Mouse (Mus musculus): ENCODE measurements around the gene Ciz1. TPM values are rescaled to one million over a fixed set of nuclear protein-coding genes. Genes with fewer than 3 reads are reported as not detected.

Ciz1 gene
- polyA plus RNA-seq, 1 experiment from 2014 or later, result 50.6 TPM

DNA sequence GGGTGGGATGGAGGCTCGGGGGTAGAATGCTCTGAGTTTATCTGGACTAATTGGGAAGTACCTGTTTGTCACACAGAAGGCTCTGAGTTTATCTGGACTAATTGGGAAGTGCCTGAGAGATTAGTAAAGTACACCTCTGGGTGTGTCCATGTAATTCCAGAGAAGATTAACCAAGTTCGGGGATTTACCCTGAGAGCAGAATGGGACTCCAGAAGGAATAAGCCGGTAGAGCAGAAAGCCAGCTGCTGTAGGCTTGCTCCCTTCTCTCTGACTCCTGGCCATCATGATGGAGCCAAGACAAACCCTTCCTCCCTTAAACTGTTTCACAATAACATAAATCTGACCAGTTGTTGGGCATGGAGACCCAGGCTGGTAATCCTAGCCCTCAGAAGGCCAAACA lies 72.7 kb downstream of the Ciz1 start:
- H3K4me3 ChIP-seq, result no peak overlapping the region
- no peaks in the 10 kb centered on the region for H3K27me3 ChIP-seq
- 0 out of 2 replicates have a peak overlapping the region, but pooled peaks have one; percentile 7 for H3K4me2 ChIP-seq (replicated peaks)
- no peak overlapping the region for H3K9ac ChIP-seq
- peak overlapping the region; percentile 90 for H3K27ac ChIP-seq
- ATAC-seq (ENCODE audit: insufficient number of reproducible peaks, insufficient read depth, low FRiP score, low TSS enrichment), result no peak
- H3K4me1 ChIP-seq, result peaks cover 51% of the 10 kb centered on the region
- peaks cover 14% of the 10 kb centered on the region for H3K36me3 ChIP-seq
- 37% methylated on average over 3 of the region's 3 CpGs for WGBS
- no peaks in the 10 kb centered on the region for H3K9me3 ChIP-seq

DNA sequence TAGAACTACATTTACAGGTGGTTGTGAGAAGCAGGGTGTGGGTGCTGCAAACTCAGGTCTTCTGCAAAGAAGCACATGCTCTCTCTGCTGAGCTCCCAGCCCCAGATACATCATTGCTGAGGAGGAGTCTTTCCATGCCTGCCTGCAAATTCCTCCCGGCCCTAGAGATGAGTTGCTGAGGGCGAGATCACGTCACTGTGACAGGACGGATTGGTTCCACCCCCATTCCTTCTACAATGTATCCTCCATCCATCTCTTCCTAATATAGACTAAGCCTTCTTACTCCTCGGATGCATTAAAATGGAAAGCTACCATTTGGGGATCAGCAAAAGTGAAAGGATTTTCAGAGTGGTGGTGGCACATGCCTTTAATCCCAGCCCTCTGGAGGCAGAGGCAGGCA lies 73.4 kb downstream of the Ciz1 start:
- Histone ChIP-seq H3K4me2 (replicated peaks) (no peak overlapping the region), H3K4me3 (no peak overlapping the region), H3K4me1 (peaks cover 58% of the 10 kb centered on the region), H3K36me3 (peaks cover 6% of the 10 kb centered on the region; the same call in 1 of the 2 replicates), H3K27me3 (no peaks in the 10 kb centered on the region), H3K9me3 (no peaks in the 10 kb centered on the region), H3K27ac (peak overlapping the region; percentile 90; the same call in 1 of the 2 replicates), H3K9ac (no peak overlapping the region)
- ATAC-seq (ENCODE audit: insufficient number of reproducible peaks, insufficient read depth, low FRiP score, low TSS enrichment), result no peak
- 76% methylated on average over 5 of the region's 5 CpGs for WGBS

DNA sequence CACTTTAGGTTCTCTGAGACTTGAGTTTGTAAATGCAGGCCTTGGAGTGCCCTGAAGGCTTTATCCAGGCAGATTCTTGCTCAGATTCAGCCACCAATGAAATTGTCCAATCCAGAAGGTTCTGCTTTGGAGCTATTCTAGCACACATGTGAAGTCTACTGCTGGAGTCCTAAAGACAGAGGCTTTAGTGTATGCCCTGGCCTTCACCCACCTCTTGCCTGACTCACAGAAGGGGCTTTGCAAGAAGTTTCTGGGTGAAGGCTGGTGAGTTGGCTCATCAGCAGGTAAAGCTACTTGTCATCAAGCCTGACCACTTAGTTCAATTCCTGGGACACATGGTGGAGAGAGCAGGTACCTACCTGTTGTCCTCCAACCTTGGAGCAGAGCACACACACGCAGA lies 74.0 kb downstream of the Ciz1 start:
- no peak for ATAC-seq (ENCODE audit: insufficient number of reproducible peaks, insufficient read depth, low FRiP score, low TSS enrichment)
- WGBS, result 93% methylated on average over 1 of the region's 1 CpGs
- no peak overlapping the region for H3K9ac ChIP-seq
- H3K27ac ChIP-seq, result no peak overlapping the region
- no peak overlapping the region for H3K4me3 ChIP-seq
- no peaks in the 10 kb centered on the region for H3K27me3 ChIP-seq
- H3K36me3 ChIP-seq, result peaks cover 2% of the 10 kb centered on the region; the same call in 1 of the 2 replicates
- peaks cover 59% of the 10 kb centered on the region for H3K4me1 ChIP-seq
- H3K9me3 ChIP-seq, result no peaks in the 10 kb centered on the region
- H3K4me2 ChIP-seq (replicated peaks), result no peak overlapping the region

DNA sequence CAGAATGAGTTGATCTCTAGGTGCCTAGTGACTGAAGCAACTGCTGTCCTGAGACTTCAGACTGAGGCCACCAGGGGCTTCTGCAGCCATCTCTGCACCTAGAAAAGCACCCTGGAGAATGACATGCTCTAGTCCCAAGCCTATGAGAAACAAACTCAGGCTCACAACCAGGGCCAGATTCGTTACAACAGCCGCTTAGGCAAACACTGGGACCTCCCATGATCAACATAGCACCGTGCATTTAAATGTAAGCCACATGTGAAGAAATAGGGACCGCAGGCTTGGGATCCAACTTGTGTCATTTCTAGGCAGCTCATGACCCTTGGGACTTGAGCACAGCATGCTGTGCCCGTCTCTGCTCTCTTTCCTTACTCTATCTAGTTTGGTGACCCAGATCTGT lies 75.6 kb downstream of the Ciz1 start:
- Histone ChIP-seq H3K9ac (no peak overlapping the region), H3K27me3 (no peaks in the 10 kb centered on the region), H3K4me2 (replicated peaks) (peak overlapping the region; percentile 23; the same call in 1 of the 2 replicates), H3K27ac (peak overlapping the region; percentile 7; the same call in 1 of the 2 replicates), H3K4me1 (peaks cover 63% of the 10 kb centered on the region), H3K36me3 (no peaks in the 10 kb centered on the region), H3K4me3 (no peak overlapping the region), H3K9me3 (no peaks in the 10 kb centered on the region)
- ATAC-seq (ENCODE audit: insufficient number of reproducible peaks, insufficient read depth, low FRiP score, low TSS enrichment), result no peak
- 67% methylated on average over 5 of the region's 5 CpGs for WGBS

DNA sequence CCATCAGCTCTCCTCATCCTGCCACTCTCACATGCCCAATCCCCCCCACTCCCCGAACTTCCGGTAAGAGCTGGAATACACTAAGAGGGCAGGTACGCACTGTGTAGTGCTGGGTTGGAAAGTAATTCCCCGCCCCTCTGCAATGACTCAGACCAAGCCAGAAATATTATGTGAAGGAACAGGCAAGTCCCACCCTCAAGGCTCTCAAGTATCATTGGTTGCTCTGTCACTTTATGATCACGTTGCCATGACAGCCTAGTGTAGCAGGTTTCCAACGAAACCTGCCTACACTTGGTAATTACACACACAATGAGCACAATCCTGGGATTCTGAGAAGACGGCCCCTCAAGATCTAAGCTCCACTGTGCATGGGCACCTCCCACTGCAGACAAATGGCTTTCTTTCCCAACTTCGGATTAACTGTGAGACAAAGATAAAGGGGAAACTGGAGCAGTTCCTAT lies 76.2 kb downstream of the Ciz1 start:
- no peak overlapping the region for H3K4me3 ChIP-seq
- no peaks in the 10 kb centered on the region for H3K36me3 ChIP-seq
- H3K27ac ChIP-seq, result peak overlapping the region; percentile 65
- no peaks in the 10 kb centered on the region for H3K9me3 ChIP-seq
- ATAC-seq (ENCODE audit: insufficient number of reproducible peaks, insufficient read depth, low FRiP score, low TSS enrichment), result peak; percentile 19; the same call in 1 of the 2 replicates
- WGBS, result 60% methylated on average over 8 of the region's 8 CpGs
- peaks cover 57% of the 10 kb centered on the region for H3K4me1 ChIP-seq
- no peaks in the 10 kb centered on the region for H3K27me3 ChIP-seq
- no peak overlapping the region for H3K9ac ChIP-seq
- H3K4me2 ChIP-seq (replicated peaks), result peak overlapping the region; percentile 23

DNA sequence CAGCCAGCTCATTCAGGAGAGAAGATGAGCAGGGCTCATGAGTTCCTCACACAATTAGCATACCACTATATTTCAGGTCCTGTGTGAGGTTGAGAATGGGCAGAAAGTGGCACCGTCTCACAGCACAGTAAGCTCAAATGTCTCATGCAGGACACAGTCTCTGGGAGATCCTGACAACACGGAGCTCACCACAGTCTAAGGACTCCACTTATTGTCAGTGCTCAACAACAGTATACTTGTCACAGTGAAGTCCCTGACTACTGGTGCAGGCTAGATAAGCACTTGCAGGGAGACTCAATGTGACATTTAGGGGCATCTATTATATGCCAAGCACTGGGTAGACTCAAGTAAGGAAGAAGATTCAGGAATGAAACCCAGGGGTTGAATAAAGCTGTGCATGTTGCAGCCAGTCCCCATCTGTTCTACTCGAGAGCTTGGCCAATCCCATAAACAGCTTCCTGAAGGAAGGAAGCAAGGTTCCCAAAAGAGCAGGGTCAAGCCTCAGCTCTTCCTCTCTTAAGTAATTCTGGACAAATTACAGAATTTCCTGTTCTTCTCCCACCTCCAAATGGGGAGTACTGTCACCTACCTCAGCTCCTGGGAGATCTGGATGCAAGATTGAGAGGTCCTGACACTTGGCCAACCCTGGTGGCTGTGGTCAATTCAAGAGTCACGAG lies 77.2 kb downstream of the Ciz1 start:
- no peak overlapping the region for H3K4me3 ChIP-seq
- peak overlapping the region; percentile 81 for H3K4me2 ChIP-seq (replicated peaks)
- H3K9me3 ChIP-seq, result no peaks in the 10 kb centered on the region
- peak overlapping the region; percentile 65 for H3K27ac ChIP-seq
- 81% methylated on average over 4 of the region's 4 CpGs for WGBS
- H3K27me3 ChIP-seq, result no peaks in the 10 kb centered on the region
- no peaks in the 10 kb centered on the region for H3K36me3 ChIP-seq
- peaks cover 49% of the 10 kb centered on the region for H3K4me1 ChIP-seq
- no peak overlapping the region for H3K9ac ChIP-seq
- ATAC-seq (ENCODE audit: insufficient number of reproducible peaks, insufficient read depth, low FRiP score, low TSS enrichment), result no peak

Small RNAs within 50 kb of the gene (microRNA-seq; reads per million reads assigned to microRNA genes)
- gene Gm23363, result 1.3 reads per million
- 1,982 reads per million, percentile 82 among the genes with 10 or more reads in this experiment for gene Mir199b

Other genes starting within 250 kb of the Ciz1 start
- 81.8 and 83.2 TPM in 2 replicates for gene Prrc2b, start 201.2 kb upstream of the Ciz1 start, polyA plus RNA-seq (2016; fragmentation: Nextera tagmentation; extraction: Ambion mirVana)
- gene Pomt1, start 115.7 kb upstream of the Ciz1 start, polyA plus RNA-seq (2016; fragmentation: Nextera tagmentation; extraction: Ambion mirVana), result 30.2 and 32.1 TPM in 2 replicates
- gene Uck1, start 92.2 kb upstream of the Ciz1 start, polyA plus RNA-seq (2016; fragmentation: Nextera tagmentation; extraction: Ambion mirVana), result 69.9 and 81.5 TPM in 2 replicates
- gene Golga2, start 64.9 kb upstream of the Ciz1 start, polyA plus RNA-seq (2016; fragmentation: Nextera tagmentation; extraction: Ambion mirVana), result 27.4 and 29.7 TPM in 2 replicates
- 413 TPM in 2 replicates for gene Swi5, start 64.3 kb upstream of the Ciz1 start, polyA plus RNA-seq (2016; fragmentation: Nextera tagmentation; extraction: Ambion mirVana)
- 45.0 and 47.8 TPM in 2 replicates for gene Dnm1, start 1.0 kb downstream of the Ciz1 start, polyA plus RNA-seq (2016; fragmentation: Nextera tagmentation; extraction: Ambion mirVana)
- gene 1110008P14Rik, start 29.6 kb downstream of the Ciz1 start, polyA plus RNA-seq (2016; fragmentation: Nextera tagmentation; extraction: Ambion mirVana), result 53.9 and 54.6 TPM in 2 replicates
- gene Lcn2, start 35.9 kb downstream of the Ciz1 start, polyA plus RNA-seq (2016; fragmentation: Nextera tagmentation; extraction: Ambion mirVana), result 1.3 and 1.4 TPM in 2 replicates
- 36.1 and 36.9 TPM in 2 replicates for gene Ptges2, start 43.6 kb downstream of the Ciz1 start, polyA plus RNA-seq (2016; fragmentation: Nextera tagmentation; extraction: Ambion mirVana)
- gene Naif1, start 98.1 kb downstream of the Ciz1 start, polyA plus RNA-seq (2016; fragmentation: Nextera tagmentation; extraction: Ambion mirVana), result 6.1 and 6.3 TPM in 2 replicates
- 30.2 and 31.5 TPM in 2 replicates for gene Slc25a25, start 99.1 kb downstream of the Ciz1 start, polyA plus RNA-seq (2016; fragmentation: Nextera tagmentation; extraction: Ambion mirVana)
- 14.2 and 17.0 TPM in 2 replicates for gene Fam102a, start 183.0 kb downstream of the Ciz1 start, polyA plus RNA-seq (2016; fragmentation: Nextera tagmentation; extraction: Ambion mirVana)
- 110 and 113 TPM in 2 replicates for gene Dpm2, start 218.5 kb downstream of the Ciz1 start, polyA plus RNA-seq (2016; fragmentation: Nextera tagmentation; extraction: Ambion mirVana)
- gene Pip5kl1, start 222.5 kb downstream of the Ciz1 start, polyA plus RNA-seq (2016; fragmentation: Nextera tagmentation; extraction: Ambion mirVana), result 2.9 and 3.4 TPM in 2 replicates
- 0.29 TPM in 1 of 2 replicates, not detected in the other for gene 9430097D07Rik, start 223.4 kb downstream of the Ciz1 start, polyA plus RNA-seq (2016; fragmentation: Nextera tagmentation; extraction: Ambion mirVana)
- 32.7 and 36.5 TPM in 2 replicates for gene St6galnac4, start 234.8 kb downstream of the Ciz1 start, polyA plus RNA-seq (2016; fragmentation: Nextera tagmentation; extraction: Ambion mirVana)
- gene St6galnac6, start 247.4 kb downstream of the Ciz1 start, polyA plus RNA-seq (2016; fragmentation: Nextera tagmentation; extraction: Ambion mirVana), result 26.4 and 28.1 TPM in 2 replicates